Mouse (Mus musculus): ENCODE results near the gene Ttc28. TPM values are rescaled to one million over a fixed set of nuclear protein-coding genes. Genes with fewer than 3 reads are reported as not detected.

Gene Ttc28
- polyA plus RNA-seq, 1 experiment from 2014 or later: 13.5 TPM

DNA sequence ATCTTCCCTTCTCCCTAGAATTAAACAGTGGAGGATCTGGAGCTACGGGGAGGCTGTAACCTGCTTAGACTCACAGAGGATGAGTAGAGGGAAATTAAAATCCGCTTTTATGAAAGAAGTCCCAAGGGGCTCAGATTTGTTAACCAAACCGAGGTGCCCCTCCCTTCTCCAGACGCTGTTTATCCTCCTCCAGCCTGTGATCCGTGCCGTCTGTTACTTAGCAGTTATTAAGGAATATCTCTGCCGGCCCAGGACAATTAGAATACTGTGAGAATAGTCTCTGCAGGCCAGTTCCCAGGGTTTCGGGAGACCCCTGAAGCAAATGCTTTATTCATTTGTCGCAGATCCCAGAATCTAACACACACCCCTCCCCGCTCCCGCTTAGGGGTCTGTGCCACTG, 283.8 kb downstream of the Ttc28 start:
- Histone ChIP-seq H3K36me3 (ENCODE audit: control insufficient read depth, insufficient read depth, low read length) (no peaks in the 10 kb centered on the region), H3K4me2 (0 out of 2 replicates have a peak overlapping the region, but pooled peaks have one; percentile 13), H3K4me3 (ENCODE audit: low read depth, low read length) (no peak overlapping the region), H3K9me3 (ENCODE audit: control insufficient read depth, low read length) (no peaks in the 10 kb centered on the region), H3K27me3 (ENCODE audit: control insufficient read depth, insufficient read depth, low read length) (no peaks in the 10 kb centered on the region), H3K27ac (ENCODE audit: low read depth, low read length) (peak overlapping the region; percentile 65), H3K4me1 (ENCODE audit: control insufficient read depth, insufficient read depth, low read length) (peaks cover 43% of the 10 kb centered on the region), H3K9ac (ENCODE audit: low read length) (no peak overlapping the region; the same call in 1 of the 2 replicates)
- 35% methylated on average over 11 of the region's 11 CpGs for WGBS
- ATAC-seq (ENCODE audit: low FRiP score): peak; percentile 53
- DNase-seq (ENCODE audit: low spot score, missing footprints): no peak

GRCm38 (mm10) chr5:111164348-111164920, 284.8 kb downstream of the Ttc28 start:
- Histone ChIP-seq H3K9ac (ENCODE audit: low read length) (no peak overlapping the region), H3K4me3 (ENCODE audit: low read depth, low read length) (no peak overlapping the region), H3K4me1 (ENCODE audit: control insufficient read depth, insufficient read depth, low read length) (peaks cover 42% of the 10 kb centered on the region), H3K27me3 (ENCODE audit: control insufficient read depth, insufficient read depth, low read length) (no peaks in the 10 kb centered on the region), H3K4me2 (no peak overlapping the region), H3K36me3 (ENCODE audit: control insufficient read depth, insufficient read depth, low read length) (no peaks in the 10 kb centered on the region), H3K27ac (ENCODE audit: low read depth, low read length) (peak overlapping the region; percentile 65), H3K9me3 (ENCODE audit: control insufficient read depth, low read length) (no peaks in the 10 kb centered on the region)
- 42% methylated on average over 9 of the region's 9 CpGs for WGBS
- DNase-seq (ENCODE audit: low spot score, missing footprints): no peak
- no peak for ATAC-seq (ENCODE audit: low FRiP score)

DNA sequence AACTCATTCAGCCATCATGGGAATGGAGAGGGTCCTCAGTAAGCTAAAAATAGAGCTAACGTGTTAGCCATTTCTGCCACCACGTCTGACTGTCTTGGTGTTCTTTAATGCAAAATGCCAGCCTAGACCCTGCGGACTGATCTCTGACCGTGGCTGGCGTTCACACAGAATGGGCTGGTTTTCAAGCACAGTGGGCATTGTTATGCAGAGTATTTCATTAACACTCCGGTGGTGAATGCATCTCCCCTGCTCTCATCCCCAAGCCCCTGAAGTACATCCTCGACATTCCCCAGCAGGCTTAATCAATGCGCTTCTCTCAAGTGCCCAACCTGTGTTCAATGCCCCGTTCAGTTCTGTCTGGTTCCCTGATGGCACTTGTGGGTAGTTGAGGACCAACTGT, 290.8 kb downstream of the Ttc28 start:
- H3K9ac ChIP-seq (ENCODE audit: low read length): no peak overlapping the region
- H3K36me3 ChIP-seq (ENCODE audit: control insufficient read depth, insufficient read depth, low read length): no peaks in the 10 kb centered on the region
- H3K27ac ChIP-seq (ENCODE audit: low read depth, low read length): peak overlapping the region; percentile 11; the same call in 1 of the 2 replicates
- no peak overlapping the region for H3K4me2 ChIP-seq
- peaks cover 11% of the 10 kb centered on the region for H3K4me1 ChIP-seq (ENCODE audit: control insufficient read depth, insufficient read depth, low read length)
- no peaks in the 10 kb centered on the region for H3K9me3 ChIP-seq (ENCODE audit: control insufficient read depth, low read length)
- H3K27me3 ChIP-seq (ENCODE audit: control insufficient read depth, insufficient read depth, low read length): no peaks in the 10 kb centered on the region
- no peak for DNase-seq (ENCODE audit: low spot score, missing footprints)
- 22% methylated on average over 9 of the region's 9 CpGs for WGBS
- no peak for ATAC-seq (ENCODE audit: low FRiP score)
- no peak overlapping the region for H3K4me3 ChIP-seq (ENCODE audit: low read depth, low read length)

DNA sequence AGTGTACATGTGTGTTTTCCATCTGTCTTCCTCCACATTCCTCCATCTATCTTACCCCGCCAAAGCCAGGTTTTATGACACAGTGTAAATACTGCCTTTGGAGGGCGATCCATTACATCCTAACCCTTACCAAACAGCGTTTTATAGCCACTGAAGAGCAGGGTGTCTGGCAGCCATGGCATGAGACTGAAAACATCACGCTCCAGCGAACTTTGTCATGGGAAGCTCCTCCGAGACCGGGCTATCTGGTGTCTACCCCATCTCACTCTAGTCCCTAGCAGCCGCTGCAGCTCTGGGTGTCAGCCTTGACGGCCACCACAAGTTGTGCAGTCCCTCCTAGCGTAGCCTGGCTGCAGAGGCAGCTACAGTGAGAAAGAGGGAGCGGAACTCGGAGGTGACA, 295.8 kb downstream of the Ttc28 start:
- Histone ChIP-seq H3K4me1 (ENCODE audit: control insufficient read depth, insufficient read depth, low read length) (peaks cover 16% of the 10 kb centered on the region), H3K9ac (ENCODE audit: low read length) (no peak overlapping the region), H3K9me3 (ENCODE audit: control insufficient read depth, low read length) (no peaks in the 10 kb centered on the region), H3K4me2 (no peak overlapping the region), H3K27ac (ENCODE audit: low read depth, low read length) (no peak overlapping the region), H3K27me3 (ENCODE audit: control insufficient read depth, insufficient read depth, low read length) (no peaks in the 10 kb centered on the region), H3K36me3 (ENCODE audit: control insufficient read depth, insufficient read depth, low read length) (no peaks in the 10 kb centered on the region), H3K4me3 (ENCODE audit: low read depth, low read length) (no peak overlapping the region)
- ATAC-seq (ENCODE audit: low FRiP score) (0 out of 2 replicates have a peak, but pooled peaks have one; percentile 14), DNase-seq (ENCODE audit: low spot score, missing footprints) (no peak)
- 78% methylated on average over 12 of the region's 12 CpGs for WGBS

- H3K27ac ChIP-seq (ENCODE audit: low read depth, low read length): no peak overlapping the region
- H3K4me1 ChIP-seq (ENCODE audit: control insufficient read depth, insufficient read depth, low read length): peaks cover 15% of the 10 kb centered on the region
- no peaks in the 10 kb centered on the region for H3K9me3 ChIP-seq (ENCODE audit: control insufficient read depth, low read length)
- H3K9ac ChIP-seq (ENCODE audit: low read length): no peak overlapping the region
- H3K27me3 ChIP-seq (ENCODE audit: control insufficient read depth, insufficient read depth, low read length): no peaks in the 10 kb centered on the region
- no peaks in the 10 kb centered on the region for H3K36me3 ChIP-seq (ENCODE audit: control insufficient read depth, insufficient read depth, low read length)
- no peak for ATAC-seq (ENCODE audit: low FRiP score)
- no peak for DNase-seq (ENCODE audit: low spot score, missing footprints)
- 79% methylated on average over 9 of the region's 9 CpGs for WGBS
- no peak overlapping the region for H3K4me2 ChIP-seq
- no peak overlapping the region for H3K4me3 ChIP-seq (ENCODE audit: low read depth, low read length)
Measured at GRCm38 (mm10) chr5:111175842-111176241, 296.2 kb downstream of the Ttc28 start.

DNA sequence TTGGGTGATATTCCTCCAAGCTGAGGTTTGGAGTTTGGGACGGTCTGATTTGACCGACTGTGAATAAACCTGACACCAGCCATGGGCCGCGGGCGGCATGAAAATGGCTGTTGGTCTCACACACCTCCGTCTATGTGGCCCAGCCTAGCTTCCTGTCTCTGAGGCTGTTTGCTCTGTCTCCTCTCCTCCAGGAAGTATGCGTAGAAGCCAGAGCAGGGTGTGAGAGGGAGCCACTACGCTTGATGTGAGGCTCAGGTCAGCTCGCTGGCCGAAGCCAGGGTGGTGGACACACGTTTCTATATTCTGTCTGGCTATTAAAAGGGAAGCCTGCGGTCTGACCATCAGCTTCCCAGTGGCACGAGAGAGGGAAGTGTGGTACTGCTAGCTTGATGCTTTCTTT, 296.8 kb downstream of the Ttc28 start:
- Histone ChIP-seq H3K4me1 (ENCODE audit: control insufficient read depth, insufficient read depth, low read length) (peaks cover 15% of the 10 kb centered on the region), H3K9ac (ENCODE audit: low read length) (no peak overlapping the region), H3K36me3 (ENCODE audit: control insufficient read depth, insufficient read depth, low read length) (no peaks in the 10 kb centered on the region), H3K27me3 (ENCODE audit: control insufficient read depth, insufficient read depth, low read length) (no peaks in the 10 kb centered on the region), H3K9me3 (ENCODE audit: control insufficient read depth, low read length) (no peaks in the 10 kb centered on the region), H3K4me3 (ENCODE audit: low read depth, low read length) (no peak overlapping the region), H3K4me2 (no peak overlapping the region), H3K27ac (ENCODE audit: low read depth, low read length) (no peak overlapping the region)
- DNase-seq (ENCODE audit: low spot score, missing footprints): no peak
- 0 out of 2 replicates have a peak, but pooled peaks have one; percentile 9 for ATAC-seq (ENCODE audit: low FRiP score)
- WGBS: 96% methylated on average over 13 of the region's 13 CpGs

GRCm38 (mm10) chr5:111178324-111179076, 298.9 kb downstream of the Ttc28 start:
- 68% methylated on average over 21 of the region's 21 CpGs for WGBS
- Histone ChIP-seq H3K36me3 (ENCODE audit: control insufficient read depth, insufficient read depth, low read length) (no peaks in the 10 kb centered on the region), H3K27ac (ENCODE audit: low read depth, low read length) (no peak overlapping the region), H3K4me3 (ENCODE audit: low read depth, low read length) (no peak overlapping the region), H3K9ac (ENCODE audit: low read length) (no peak overlapping the region), H3K9me3 (ENCODE audit: control insufficient read depth, low read length) (no peaks in the 10 kb centered on the region), H3K4me1 (ENCODE audit: control insufficient read depth, insufficient read depth, low read length) (peaks cover 15% of the 10 kb centered on the region), H3K27me3 (ENCODE audit: control insufficient read depth, insufficient read depth, low read length) (no peaks in the 10 kb centered on the region), H3K4me2 (no peak overlapping the region)
- ATAC-seq (ENCODE audit: low FRiP score) (no peak), DNase-seq (ENCODE audit: low spot score, missing footprints) (no peak)

- WGBS: 74% methylated on average over 7 of the region's 7 CpGs
- Histone ChIP-seq H3K4me2 (no peak overlapping the region), H3K4me1 (ENCODE audit: control insufficient read depth, insufficient read depth, low read length) (peaks cover 15% of the 10 kb centered on the region)
Measured at GRCm38 (mm10) chr5:111179651-111180050, 300.0 kb downstream of the Ttc28 start.

More at GRCm38 (mm10) chr5:111179651-111180050, 300.0 kb downstream of the Ttc28 start:
- Histone ChIP-seq H3K27ac (ENCODE audit: low read depth, low read length) (no peak overlapping the region), H3K36me3 (ENCODE audit: control insufficient read depth, insufficient read depth, low read length) (no peaks in the 10 kb centered on the region), H3K9me3 (ENCODE audit: control insufficient read depth, low read length) (no peaks in the 10 kb centered on the region), H3K9ac (ENCODE audit: low read length) (0 out of 2 replicates have a peak overlapping the region, but pooled peaks have one; percentile 16), H3K27me3 (ENCODE audit: control insufficient read depth, insufficient read depth, low read length) (no peaks in the 10 kb centered on the region), H3K4me3 (ENCODE audit: low read depth, low read length) (no peak overlapping the region)
- DNase-seq (ENCODE audit: low spot score, missing footprints) (no peak), ATAC-seq (ENCODE audit: low FRiP score) (no peak)

Measured in midbrain, embryonic 11.5 days (tissue).